Mouse (Mus musculus) gastrocnemius, postnatal 25 days (tissue): ENCODE data around the gene Rapgef1. TPM values are rescaled to one million over a fixed set of nuclear protein-coding genes. Genes with fewer than 3 reads are reported as not detected.

ENCODE experiments used
- DNase-seq: peaks from one replicate; pipeline ENCODE4 v3.0.0; 2022
- long read RNA-seq, 2 experiments: library from polyadenylated mRNA; stranded (forward); transcript quantifications; one replicate each; pipeline ENCODE4 v2.0.0; 2021
- total RNA-seq, 2 experiments: library from RNA; stranded (reverse); gene quantifications; 1 replicate in 1 of 2; 2 replicates in 1 of 2; pipeline ENCODE4 v1.2.3; 2021

Gene Rapgef1
- 100 to 1,000 TPM; 102 to 112 TPM for total RNA-seq
- long read RNA-seq, experiment 1, full-length matches to known transcripts: 1 of 36 reads
- long read RNA-seq, experiment 1, partial matches to known transcripts: 7 of 36 reads
- long read RNA-seq, experiment 1, other reads (novel, unspliced or antisense): 28 of 36 reads
- long read RNA-seq, experiment 2, full-length matches to known transcripts: 2 of 49 reads
- long read RNA-seq, experiment 2, partial matches to known transcripts: 37 of 49 reads
- long read RNA-seq, experiment 2, other reads (novel, unspliced or antisense): 10 of 49 reads

- DNase-seq: peak; percentile 78
Measured at GRCm38 (mm10) chr2:29619484-29620300, at the start of gene Rapgef1. Gene Rapgef1, plus strand, starts transcription at chr2:29619720.

GRCm38 (mm10) chr2:29571921-29572700 is 47.4 kb upstream of the Rapgef1 start:
- DNase-seq: no peak

- peak; percentile 13 for DNase-seq
Measured at GRCm38 (mm10) chr2:29572811-29573427, 46.6 kb upstream of the Rapgef1 start.

GRCm38 (mm10) chr2:29573591-29573990 is 45.9 kb upstream of the Rapgef1 start:
- no peak for DNase-seq

GRCm38 (mm10) chr2:29574187-29574586 is 45.3 kb upstream of the Rapgef1 start:
- DNase-seq: no peak

GRCm38 (mm10) chr2:29582415-29582814 is 37.1 kb upstream of the Rapgef1 start:
- peak; percentile 48 for DNase-seq

- DNase-seq: no peak
Measured at GRCm38 (mm10) chr2:29586017-29586702, 33.4 kb upstream of the Rapgef1 start.

GRCm38 (mm10) chr2:29588006-29588405 is 31.5 kb upstream of the Rapgef1 start:
- DNase-seq: no peak

- DNase-seq: no peak
Measured at GRCm38 (mm10) chr2:29589266-29589665, 30.3 kb upstream of the Rapgef1 start.

GRCm38 (mm10) chr2:29591626-29592025 is 27.9 kb upstream of the Rapgef1 start:
- no peak for DNase-seq

GRCm38 (mm10) chr2:29592537-29592936 is 27.0 kb upstream of the Rapgef1 start:
- DNase-seq: no peak

GRCm38 (mm10) chr2:29603930-29604329 is 15.6 kb upstream of the Rapgef1 start:
- peak; percentile 56 for DNase-seq

GRCm38 (mm10) chr2:29605591-29605990 is 13.9 kb upstream of the Rapgef1 start:
- DNase-seq: no peak

GRCm38 (mm10) chr2:29606460-29606859 is 13.1 kb upstream of the Rapgef1 start:
- no peak for DNase-seq

GRCm38 (mm10) chr2:29617341-29617740 is 2.2 kb upstream of the Rapgef1 start:
- DNase-seq: no peak

GRCm38 (mm10) chr2:29618926-29619483 is 515 bp upstream of the Rapgef1 start:
- no peak for DNase-seq

GRCm38 (mm10) chr2:29620301-29620827 is 844 bp downstream of the Rapgef1 start:
- DNase-seq: no peak

- no peak for DNase-seq
Measured at GRCm38 (mm10) chr2:29621163-29621562, 1.6 kb downstream of the Rapgef1 start.

GRCm38 (mm10) chr2:29621636-29622035 is 2.1 kb downstream of the Rapgef1 start:
- DNase-seq: no peak

- no peak for DNase-seq
Measured at GRCm38 (mm10) chr2:29622126-29623005, 2.8 kb downstream of the Rapgef1 start.
